Mouse (Mus musculus): ENCODE measurements around the gene Olfr183. TPM values are rescaled to one million over a fixed set of nuclear protein-coding genes. Genes with fewer than 3 reads are reported as not detected.
"Not testable (repeated sequence)": the region's sequence is repeated elsewhere in the genome, so short reads cannot be mapped to it uniquely, and the experiment has no call there.

Olfr183 gene
- polyA plus RNA-seq (2012; rRNA removed), result not detected in 2 replicates

DNA sequence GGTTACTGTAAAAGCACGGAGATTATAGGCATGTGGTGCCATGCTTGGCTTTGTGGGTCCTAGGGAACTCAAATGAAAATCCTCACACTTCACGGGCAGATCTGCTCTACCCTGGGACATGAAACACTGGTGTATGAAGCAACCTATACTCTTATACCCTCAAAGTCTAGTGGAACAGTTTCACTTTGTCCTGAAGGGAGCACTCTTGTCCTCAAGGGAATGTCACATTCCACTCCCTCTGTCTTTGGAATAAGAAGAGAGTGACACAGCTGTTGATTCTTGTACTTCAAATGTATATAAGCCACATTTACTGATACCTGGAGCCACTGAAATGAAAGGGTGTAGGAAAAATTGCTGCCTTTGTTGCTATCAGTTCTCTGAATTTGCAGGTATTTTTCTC lies at the start of gene Olfr183:
Gene Olfr183, plus strand, starts transcription at position 301 of the 400 bp plus-strand sequence.
- DNase-seq (ENCODE audit: low read depth), result no peak

DNA sequence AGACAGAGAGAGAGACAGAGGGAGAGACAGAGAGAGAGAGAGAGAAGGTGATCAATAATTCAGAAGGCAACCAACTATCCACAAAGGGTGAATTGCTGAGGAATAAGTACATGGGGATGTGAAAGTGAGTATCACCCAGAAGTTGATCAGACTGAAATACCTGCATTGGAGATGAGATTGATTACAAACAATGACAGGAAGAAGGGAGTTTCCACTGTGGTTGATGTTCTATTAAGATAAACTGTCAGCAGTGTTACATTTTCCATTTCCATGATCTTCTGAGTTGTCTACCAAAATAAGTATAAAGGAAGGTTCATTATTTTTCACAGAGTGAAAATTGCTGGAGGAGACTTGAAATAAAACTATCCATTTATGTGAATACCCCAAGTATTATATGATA lies 12.0 kb downstream of the Olfr183 start:
- DNase-seq (ENCODE audit: low read depth), result no peak

- DNase-seq (ENCODE audit: low read depth), result no peak
Observed at GRCm38 (mm10) chr16:59013357-59014018, 18.3 kb downstream of the Olfr183 start.

DNA sequence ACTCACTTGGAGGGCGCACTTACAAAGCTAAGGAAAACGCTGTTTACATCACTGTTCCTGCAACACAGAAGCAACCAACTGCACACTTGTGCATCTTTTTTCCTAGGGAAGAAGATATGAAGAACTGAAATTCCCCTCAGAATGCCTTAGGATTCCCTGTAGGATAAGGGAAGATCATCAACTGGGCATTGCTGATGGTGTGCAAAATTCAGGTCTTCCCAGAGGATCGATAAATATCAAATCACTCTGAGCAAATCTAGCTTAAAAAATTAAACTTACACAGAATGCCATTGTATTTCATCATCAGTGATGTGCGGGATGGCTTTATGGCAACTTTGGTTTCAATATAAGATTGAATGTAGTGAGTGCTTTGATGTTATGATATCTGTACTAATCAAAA lies 35.0 kb downstream of the Olfr183 start, which contains the start of gene Olfr186:
Gene Olfr186, minus strand, starts transcription at position 101 of the 400 bp plus-strand sequence.
- no peak for DNase-seq (ENCODE audit: low read depth)

GRCm38 (mm10) chr16:59039710-59040109 lies 44.6 kb downstream of the Olfr183 start, which contains the start of gene Olfr187:
Olfr187 (minus strand) TSS chr16:59039767.
- no peak for DNase-seq (ENCODE audit: low read depth)

DNA sequence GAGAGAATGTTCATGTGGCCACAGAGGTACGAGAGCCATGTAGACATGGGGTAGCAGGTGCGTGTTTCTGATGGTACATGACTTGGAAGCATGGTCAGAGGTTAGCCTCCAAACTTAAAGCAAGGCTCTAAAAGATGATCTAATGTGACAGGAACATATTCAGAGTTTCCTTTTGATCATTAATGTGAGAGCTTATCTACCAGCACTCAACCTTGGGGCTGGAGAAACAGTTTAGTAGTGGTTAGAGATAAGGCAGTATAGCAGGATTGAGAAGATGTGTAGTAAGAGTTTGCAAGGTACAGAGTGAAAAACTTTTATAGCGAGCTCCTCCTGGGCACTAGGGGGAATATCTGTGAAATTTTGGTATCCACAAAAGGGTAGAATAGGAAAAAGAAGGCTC lies 50.7 kb downstream of the Olfr183 start:
- no peak for DNase-seq (ENCODE audit: low read depth)

- no peak for DNase-seq (ENCODE audit: low read depth)
Observed at GRCm38 (mm10) chr16:59047579-59047978, 52.4 kb downstream of the Olfr183 start.

DNA sequence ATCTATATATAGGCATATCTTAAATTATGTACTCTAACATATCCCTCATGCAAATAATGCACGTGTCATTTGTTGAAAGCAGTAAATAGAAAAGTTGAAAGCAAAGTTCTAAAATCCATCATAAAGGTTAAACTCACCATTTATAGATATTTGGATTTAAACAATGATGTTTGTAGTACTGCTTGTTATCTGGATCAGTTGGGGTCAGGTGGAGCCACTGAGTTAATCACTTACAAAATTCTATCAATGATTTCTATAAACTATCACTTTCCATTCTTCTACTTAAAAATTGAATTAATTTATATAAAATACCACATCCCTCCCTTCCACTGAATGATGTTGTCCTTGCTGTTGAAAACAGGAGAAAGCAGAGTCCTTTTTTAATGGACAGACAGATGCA lies 53.7 kb downstream of the Olfr183 start:
- DNase-seq (ENCODE audit: low read depth), result no peak

DNA sequence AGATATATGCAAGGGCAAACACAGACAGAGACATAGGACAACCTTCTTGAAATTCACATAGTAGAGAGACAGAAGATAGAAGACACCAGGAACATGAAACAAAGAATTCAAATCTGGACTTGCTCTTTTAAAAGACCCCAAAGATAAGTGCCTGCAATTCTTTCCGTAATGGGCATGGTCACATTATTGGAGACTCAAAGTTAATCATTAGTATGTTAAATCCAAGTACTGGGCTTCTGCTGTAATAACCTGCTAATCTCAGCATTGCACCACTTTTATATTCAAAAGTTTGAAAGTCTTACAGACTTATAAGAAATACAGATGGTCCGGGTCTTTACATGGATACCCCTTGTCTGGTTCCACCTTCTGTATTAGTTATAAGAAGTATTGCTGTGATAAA lies 54.1 kb downstream of the Olfr183 start:
- DNase-seq (ENCODE audit: low read depth), result not testable (repeated sequence)

Other genes starting within 250 kb of the Olfr183 start
- not detected in 2 replicates for gene Olfr172, start 232.2 kb upstream of the Olfr183 start, polyA plus RNA-seq (2012; rRNA removed)
- not detected in 2 replicates for gene Olfr173, start 195.1 kb upstream of the Olfr183 start, polyA plus RNA-seq (2012; rRNA removed)
- gene Olfr175-ps1, start 168.6 kb upstream of the Olfr183 start, polyA plus RNA-seq (2012; rRNA removed), result not detected in 2 replicates
- gene Olfr177, start 120.6 kb upstream of the Olfr183 start, polyA plus RNA-seq (2012; rRNA removed), result not detected in 2 replicates
- not detected in 2 replicates for gene Olfr178, start 103.3 kb upstream of the Olfr183 start, polyA plus RNA-seq (2012; rRNA removed)
- gene Olfr181, start 66.6 kb upstream of the Olfr183 start, polyA plus RNA-seq (2012; rRNA removed), result not detected in 2 replicates
- gene Olfr180, start 66.0 kb upstream of the Olfr183 start, polyA plus RNA-seq (2012; rRNA removed), result not detected in 2 replicates
- not detected in 2 replicates for gene Olfr186, start 34.9 kb downstream of the Olfr183 start, polyA plus RNA-seq (2012; rRNA removed)
- not detected in 2 replicates for gene Olfr187, start 44.4 kb downstream of the Olfr183 start, polyA plus RNA-seq (2012; rRNA removed)
- not detected in 2 replicates for gene Olfr190, start 82.6 kb downstream of the Olfr183 start, polyA plus RNA-seq (2012; rRNA removed)
- gene Olfr191, start 94.5 kb downstream of the Olfr183 start, polyA plus RNA-seq (2012; rRNA removed), result not detected in 2 replicates
- gene Olfr193, start 116.5 kb downstream of the Olfr183 start, polyA plus RNA-seq (2012; rRNA removed), result not detected in 2 replicates
- gene Olfr194, start 125.7 kb downstream of the Olfr183 start, polyA plus RNA-seq (2012; rRNA removed), result not detected in 2 replicates
- gene Olfr195, start 151.7 kb downstream of the Olfr183 start, polyA plus RNA-seq (2012; rRNA removed), result not detected in 2 replicates
- gene Olfr196, start 175.1 kb downstream of the Olfr183 start, polyA plus RNA-seq (2012; rRNA removed), result not detected in 2 replicates
- gene Olfr198, start 208.2 kb downstream of the Olfr183 start, polyA plus RNA-seq (2012; rRNA removed), result not detected in 2 replicates
- not detected in 2 replicates for gene Olfr199, start 224.4 kb downstream of the Olfr183 start, polyA plus RNA-seq (2012; rRNA removed)